Mouse (Mus musculus) megakaryocyte, embryonic 14.5 days (primary cell): Measurements from ENCODE around the gene Schip1. TPM values are rescaled to one million over a fixed set of nuclear protein-coding genes. Genes with fewer than 3 reads are reported as not detected.

Experiments used
- H3K27me3 ChIP-seq: replicated peaks from 2 replicates; pipeline ENCODE3; 2012; ENCODE audit warnings: inconsistent platforms
- H3K36me3 ChIP-seq: replicated peaks from 2 replicates; pipeline ENCODE3; 2012; ENCODE audit warnings: low read length, inconsistent platforms, mixed read lengths
- H3K4me1 ChIP-seq: 2 replicates; pipeline ENCODE4 v1.6.1; 2012; ENCODE audit warnings: inconsistent platforms
- H3K4me3 ChIP-seq: replicated peaks from 2 replicates; pipeline ENCODE3; 2012; ENCODE audit warnings: moderate library complexity, mild to moderate bottlenecking, inconsistent platforms
- H3K9me3 ChIP-seq: 2 replicates; pipeline ENCODE4 v1.6.1; 2012; ENCODE audit warnings: inconsistent platforms
- FLI1 ChIP-seq: IDR thresholded peaks from 2 replicates; pipeline ENCODE4 v1.6.1; 2012; ENCODE audit warnings: low read length, inconsistent platforms, mixed read lengths
- GATA1 ChIP-seq: IDR thresholded peaks from 3 replicates; pipeline ENCODE4 v1.6.1; 2012; ENCODE audit warnings: mixed read lengths, low read length, inconsistent platforms, borderline replicate concordance
- polyA plus RNA-seq: library from polyadenylated mRNA; stranded (reverse); fragments of >175 nt; gene quantifications from 2 replicates; pipeline ENCODE4 v1.2.3, GENCODE M21; 2012; ENCODE audit warnings: low replicate concordance; ENCODE audit not compliant: insufficient read depth

Schip1 gene
- polyA plus RNA-seq, 1 experiment: 18.7 TPM

DNA sequence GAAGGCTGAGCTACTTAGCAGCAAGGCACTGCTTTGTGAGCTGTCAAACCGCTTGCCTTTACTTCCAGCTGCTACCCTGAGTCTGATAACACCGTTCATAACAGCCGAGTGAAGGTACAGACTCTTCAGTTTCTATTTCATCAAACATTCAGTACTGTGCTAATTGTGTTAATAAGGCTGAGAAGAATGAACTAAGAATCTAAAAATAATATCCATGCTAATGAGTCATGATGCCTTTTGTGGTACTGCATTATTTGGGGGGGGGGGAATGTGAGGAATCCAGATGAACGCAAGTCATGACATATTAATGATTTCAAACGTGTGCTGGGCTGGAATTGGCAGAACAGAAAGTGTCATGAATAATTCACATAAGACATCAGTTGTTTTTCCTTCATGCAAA lies 341.1 kb downstream of the Schip1 start:
- H3K36me3 ChIP-seq: no peaks in the 10 kb centered on the region
- peaks cover 14% of the 10 kb centered on the region for H3K4me1 ChIP-seq
- H3K9me3 ChIP-seq: peaks cover 7% of the 10 kb centered on the region
- no peak for TF ChIP-seq FLI1
- TF ChIP-seq GATA1: no peak
- no peak overlapping the region for H3K4me3 ChIP-seq
- H3K27me3 ChIP-seq: peaks cover 2% of the 10 kb centered on the region

DNA sequence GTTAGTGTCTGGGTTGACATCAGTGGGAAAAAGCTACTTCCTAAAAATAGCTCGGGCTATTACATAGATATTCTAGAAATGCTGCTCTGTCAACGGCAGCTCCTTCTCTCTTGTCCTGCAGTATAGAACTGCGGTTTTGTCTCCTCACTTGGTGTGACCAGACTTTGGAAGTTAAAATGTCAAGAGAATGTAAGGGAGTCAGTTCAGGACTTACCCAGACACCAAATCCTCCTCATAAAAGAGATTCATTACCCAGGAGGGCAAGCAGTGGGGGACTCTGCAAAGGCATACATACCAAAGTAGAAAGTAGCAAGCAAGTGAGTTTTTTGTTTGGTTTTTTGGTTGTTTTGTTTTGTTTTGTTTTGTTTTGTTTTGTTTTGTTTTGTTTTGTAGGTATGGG lies 347.7 kb downstream of the Schip1 start:
- peaks cover 7% of the 10 kb centered on the region for H3K9me3 ChIP-seq
- no peak overlapping the region for H3K4me3 ChIP-seq
- TF ChIP-seq FLI1 (no peak), GATA1 (no peak)
- H3K4me1 ChIP-seq: peaks cover 8% of the 10 kb centered on the region
- no peaks in the 10 kb centered on the region for H3K36me3 ChIP-seq
- H3K27me3 ChIP-seq: peaks cover 10% of the 10 kb centered on the region

DNA sequence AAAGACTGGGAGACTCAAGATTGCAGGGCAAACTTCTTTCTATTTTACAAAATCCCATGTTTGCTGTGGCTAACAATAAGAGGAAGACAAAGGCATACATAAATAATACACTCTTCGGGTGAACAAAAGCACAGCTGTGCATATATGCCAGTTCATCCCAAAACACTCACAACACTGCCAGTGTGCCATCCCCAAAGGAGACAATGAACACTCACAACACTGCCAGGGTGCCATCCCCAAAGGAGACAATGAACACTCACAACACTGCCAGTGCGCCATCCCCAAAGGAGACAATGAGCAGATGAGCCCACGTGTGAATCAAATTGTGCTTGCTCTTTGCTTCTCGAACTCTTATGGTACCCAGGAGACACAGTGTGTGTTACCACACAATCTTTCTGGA lies 355.2 kb downstream of the Schip1 start:
- TF ChIP-seq GATA1: no peak
- no peak for TF ChIP-seq FLI1
- Histone ChIP-seq H3K36me3 (no peaks in the 10 kb centered on the region), H3K27me3 (peaks cover 4% of the 10 kb centered on the region), H3K4me3 (no peak overlapping the region), H3K9me3 (no peaks in the 10 kb centered on the region), H3K4me1 (no peaks in the 10 kb centered on the region)

DNA sequence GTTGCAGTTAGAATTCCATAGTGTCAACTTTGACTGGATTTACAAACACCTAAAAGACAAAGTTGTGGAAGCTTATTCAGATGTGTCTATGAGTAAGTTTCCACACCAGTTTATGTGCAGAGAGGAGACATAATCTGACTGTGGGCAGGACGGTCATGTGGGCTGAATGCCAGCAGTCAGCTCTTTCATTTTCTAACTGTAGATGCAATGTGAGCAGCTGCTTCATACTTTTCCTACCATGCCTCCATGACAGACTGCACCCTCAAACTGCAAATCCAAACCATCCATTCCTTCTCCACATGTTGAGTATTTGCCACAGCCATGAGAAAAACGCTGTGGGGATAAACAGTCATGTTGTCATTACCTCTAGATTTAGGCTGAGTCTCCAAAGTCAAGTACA lies 356.3 kb downstream of the Schip1 start:
- Histone ChIP-seq H3K4me3 (no peak overlapping the region), H3K4me1 (no peaks in the 10 kb centered on the region), H3K36me3 (no peaks in the 10 kb centered on the region), H3K9me3 (no peaks in the 10 kb centered on the region), H3K27me3 (peaks cover 5% of the 10 kb centered on the region)
- no peak for TF ChIP-seq FLI1
- no peak for TF ChIP-seq GATA1

DNA sequence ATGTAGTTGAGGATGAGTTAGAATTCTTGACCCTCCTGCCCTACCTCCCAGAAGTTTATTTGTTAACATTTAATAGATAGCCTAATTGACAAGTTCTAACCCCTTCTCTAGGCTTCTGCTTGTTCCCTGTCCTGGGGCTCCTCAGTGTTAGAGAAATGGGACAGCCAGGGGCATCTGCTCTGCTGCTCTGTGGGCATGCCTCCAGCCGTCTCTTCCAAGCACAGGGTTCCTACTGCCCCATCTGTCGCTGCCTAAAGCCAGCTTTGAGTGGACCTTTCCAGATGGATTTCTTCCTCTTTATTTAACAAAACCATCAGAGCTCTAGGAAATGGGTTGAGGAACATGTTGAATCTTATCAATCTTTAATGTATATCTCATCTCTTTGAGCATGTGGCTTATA lies 357.2 kb downstream of the Schip1 start:
- TF ChIP-seq FLI1 (no peak), GATA1 (no peak)
- Histone ChIP-seq H3K36me3 (no peaks in the 10 kb centered on the region), H3K4me1 (no peaks in the 10 kb centered on the region), H3K27me3 (peaks cover 7% of the 10 kb centered on the region), H3K4me3 (no peak overlapping the region), H3K9me3 (no peaks in the 10 kb centered on the region)

DNA sequence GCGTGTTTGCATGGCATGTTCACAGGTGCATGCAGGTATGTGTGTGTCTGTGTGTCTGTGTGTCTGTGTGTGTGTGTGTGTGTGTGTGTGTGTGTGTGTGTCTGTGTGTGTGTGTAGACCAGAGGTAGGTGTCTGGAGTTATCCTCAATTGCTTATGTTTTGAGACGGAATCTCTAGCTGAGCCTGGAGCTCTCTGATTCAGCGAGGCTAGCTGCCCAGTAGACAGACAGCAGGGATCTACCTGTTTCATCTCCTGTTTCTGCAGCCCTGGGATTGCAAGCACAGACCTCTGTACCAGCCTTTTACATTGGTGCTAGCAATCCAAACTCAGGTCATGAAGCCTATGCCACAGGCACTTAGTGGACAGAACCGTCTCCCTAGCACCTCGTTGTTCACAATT lies 363.5 kb downstream of the Schip1 start:
- no peaks in the 10 kb centered on the region for H3K4me1 ChIP-seq
- H3K36me3 ChIP-seq: no peaks in the 10 kb centered on the region
- H3K27me3 ChIP-seq: peaks cover 5% of the 10 kb centered on the region
- no peak for TF ChIP-seq FLI1
- TF ChIP-seq GATA1: no peak
- no peaks in the 10 kb centered on the region for H3K9me3 ChIP-seq
- H3K4me3 ChIP-seq: no peak overlapping the region

DNA sequence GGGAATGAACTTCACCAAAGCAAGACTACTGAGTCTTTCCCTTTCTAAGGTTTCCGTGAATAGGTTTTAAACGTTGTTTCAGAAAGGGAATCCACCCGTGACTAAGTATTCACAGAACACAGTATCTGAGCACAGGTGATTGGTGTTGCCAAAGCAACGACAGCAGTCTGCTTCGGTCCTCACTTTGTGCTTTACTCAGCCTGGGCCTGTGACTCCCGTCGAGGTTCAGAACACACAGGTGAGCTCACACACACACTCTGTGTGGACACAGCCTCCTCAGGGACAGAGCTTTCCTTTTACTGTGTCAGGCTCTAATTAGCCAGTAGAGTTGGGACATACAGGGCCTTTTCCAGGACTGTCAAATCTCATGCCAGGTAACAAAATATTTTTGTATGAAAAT lies 369.8 kb downstream of the Schip1 start:
- Histone ChIP-seq H3K36me3 (no peaks in the 10 kb centered on the region), H3K27me3 (peaks cover 2% of the 10 kb centered on the region), H3K9me3 (no peaks in the 10 kb centered on the region), H3K4me1 (no peaks in the 10 kb centered on the region), H3K4me3 (no peak overlapping the region)
- TF ChIP-seq FLI1: no peak
- no peak for TF ChIP-seq GATA1

DNA sequence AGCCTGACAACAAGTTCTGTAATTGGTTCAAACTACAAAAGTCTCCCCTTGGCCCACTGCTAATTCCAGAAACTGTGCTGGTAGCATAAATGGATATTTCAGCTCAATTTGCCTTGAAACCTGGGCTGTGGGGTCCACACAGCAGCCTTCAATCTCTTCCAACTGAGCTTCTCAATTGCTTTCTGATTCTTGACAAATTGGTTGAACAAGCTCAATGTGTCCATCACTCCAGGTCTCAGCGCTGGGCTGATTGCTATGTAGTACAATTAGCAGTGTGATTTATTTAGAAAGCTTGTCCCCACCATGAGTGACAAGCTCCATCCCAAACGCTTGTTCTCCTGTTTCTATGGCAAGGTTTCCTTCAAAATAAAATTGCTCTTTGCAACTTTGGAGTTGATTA lies 370.3 kb downstream of the Schip1 start:
- no peak for TF ChIP-seq GATA1
- TF ChIP-seq FLI1: no peak
- Histone ChIP-seq H3K4me3 (no peak overlapping the region), H3K9me3 (no peaks in the 10 kb centered on the region), H3K4me1 (no peaks in the 10 kb centered on the region), H3K36me3 (no peaks in the 10 kb centered on the region), H3K27me3 (peaks cover 2% of the 10 kb centered on the region)

DNA sequence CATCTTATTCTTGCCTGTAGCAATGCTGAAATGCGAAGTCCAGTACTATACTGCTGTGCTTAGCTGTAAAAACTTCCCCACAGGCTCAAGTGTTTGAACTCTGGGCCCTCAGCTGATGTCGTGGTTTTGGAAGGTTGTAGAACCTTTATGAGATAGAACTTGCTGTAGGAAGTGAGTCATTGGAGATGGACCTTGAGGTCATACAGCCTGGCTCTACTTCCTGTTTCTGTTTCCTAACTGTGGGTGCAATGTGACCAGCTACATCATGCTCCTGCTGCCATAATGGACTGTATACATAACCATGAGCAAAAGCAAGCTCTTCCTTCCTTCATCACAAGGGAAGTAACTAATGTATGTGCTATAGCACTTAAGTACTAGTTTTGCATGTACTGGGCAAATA lies 383.9 kb downstream of the Schip1 start:
- TF ChIP-seq GATA1: no peak
- TF ChIP-seq FLI1: no peak
- peaks cover 11% of the 10 kb centered on the region for H3K4me1 ChIP-seq

DNA sequence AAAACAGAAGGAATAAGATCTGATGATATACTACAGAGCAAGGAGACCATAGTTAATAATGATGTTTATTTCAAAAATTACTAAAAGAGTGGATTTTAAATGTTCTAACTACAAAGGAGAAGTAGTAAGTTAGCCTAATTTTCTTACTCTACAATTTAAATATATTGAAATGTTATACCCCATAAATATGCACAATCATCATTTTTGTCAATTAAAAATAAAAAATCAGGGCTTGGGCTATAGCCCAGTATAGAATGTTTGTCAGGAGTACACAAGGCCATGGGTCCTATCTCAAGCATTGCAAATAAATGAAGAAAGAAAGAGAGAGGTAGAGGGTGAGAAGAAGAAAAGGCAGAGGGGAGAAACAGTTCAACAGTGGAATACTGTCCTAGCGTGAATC lies 387.0 kb downstream of the Schip1 start:
- Histone ChIP-seq H3K4me1 (peaks cover 11% of the 10 kb centered on the region), H3K4me3 (no peak overlapping the region), H3K27me3 (no peaks in the 10 kb centered on the region), H3K9me3 (peaks cover 5% of the 10 kb centered on the region), H3K36me3 (no peaks in the 10 kb centered on the region)
- TF ChIP-seq GATA1 (no peak), FLI1 (no peak)

More for the DNA sequence above, 383.9 kb downstream of the Schip1 start:
- peaks cover 5% of the 10 kb centered on the region for H3K9me3 ChIP-seq
- no peak overlapping the region for H3K4me3 ChIP-seq
- H3K36me3 ChIP-seq: no peaks in the 10 kb centered on the region
- no peaks in the 10 kb centered on the region for H3K27me3 ChIP-seq

DNA sequence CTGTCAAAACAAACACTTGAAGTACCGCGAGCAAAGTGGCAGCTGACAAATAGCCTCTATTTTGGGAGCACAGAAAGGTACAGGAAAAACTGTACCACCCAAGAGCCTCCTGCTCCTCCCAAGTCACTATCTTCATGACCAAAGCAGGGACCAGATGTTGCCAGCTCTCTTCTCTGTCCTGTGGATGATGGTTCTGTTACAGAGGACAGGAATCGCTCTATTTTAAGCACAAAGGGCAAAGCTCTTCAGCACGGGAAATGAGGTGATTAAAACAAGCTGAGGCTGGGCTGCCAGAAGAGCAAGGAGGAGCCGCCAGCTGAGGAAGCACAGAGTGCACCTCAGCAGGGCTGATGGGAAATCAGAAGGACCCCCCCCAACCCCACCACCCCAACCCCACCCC lies 388.7 kb downstream of the Schip1 start:
- peaks cover 13% of the 10 kb centered on the region for H3K4me1 ChIP-seq
- no peak overlapping the region for H3K4me3 ChIP-seq
- no peak for TF ChIP-seq GATA1
- no peak for TF ChIP-seq FLI1
- H3K36me3 ChIP-seq: no peaks in the 10 kb centered on the region
- peaks cover 5% of the 10 kb centered on the region for H3K9me3 ChIP-seq
- no peaks in the 10 kb centered on the region for H3K27me3 ChIP-seq
